ENCODE assay signal across 10 mouse cellular contexts in the genomic region with DNA sequence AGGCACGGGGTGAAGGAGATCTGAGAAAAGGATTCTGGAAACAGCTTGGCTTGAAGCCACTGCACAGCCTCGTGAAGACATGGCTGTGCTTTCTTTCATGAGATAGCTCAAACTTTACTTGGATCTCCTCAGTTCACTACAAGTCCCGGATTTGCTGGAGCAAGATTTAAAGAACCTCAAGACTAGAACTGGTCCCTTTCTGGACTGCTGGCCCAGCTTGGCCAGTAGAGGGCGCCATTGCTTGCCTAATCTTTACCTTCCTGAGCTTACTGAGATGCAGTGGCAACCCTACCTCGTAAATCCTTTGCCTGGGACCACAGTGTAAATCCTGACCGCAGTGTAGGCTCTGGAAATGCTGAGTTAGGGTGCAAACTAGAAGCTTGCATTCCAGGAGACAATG. TPM values are rescaled to one million over a fixed set of nuclear protein-coding genes. Genes with fewer than 3 reads are reported as not detected.
DNase-seq lines count a peak whose midpoint lies in the region; ATAC-seq lines count a peak whose summit lies in the region.
"Had no signal": no experiment of that assay in that cellular context is flagged by ENCODE, and none has a peak within 500 bp of the region (broad histone marks: within the 10 kb centered on the region; RNA-seq: fewer than 3 reads in every experiment).

No protein-coding gene starts in this region.

- H3K4me3 ChIP-seq in hindbrain, embryonic 11.5 days (ENCODE audit: low read depth, low read length): no peak overlapping the region
- H3K4me3 ChIP-seq in hindbrain, embryonic 12.5 days: no peak overlapping the region
- H3K4me3 ChIP-seq in midbrain, embryonic 14.5 days (replicated peaks; ENCODE audit: low read depth, low read length): no peak overlapping the region
- H3K4me3 ChIP-seq: embryonic facial prominence, embryonic 13.5 days; neural tube, embryonic 12.5 days had no signal

- H3K36me3 ChIP-seq in hindbrain, embryonic 11.5 days (ENCODE audit: control insufficient read depth, insufficient read depth, low read length): no peaks in the 10 kb centered on the region
- no peaks in the 10 kb centered on the region for H3K36me3 ChIP-seq in hindbrain, embryonic 12.5 days
- no peaks in the 10 kb centered on the region for H3K36me3 ChIP-seq in midbrain, embryonic 14.5 days (ENCODE audit: control insufficient read depth, insufficient read depth, low read length)
- H3K36me3 ChIP-seq in splenic B cell, adult 2 months (ENCODE audit: control insufficient read depth, insufficient read depth, low read length, poor library complexity, severe bottlenecking): no peaks in the 10 kb centered on the region
- H3K36me3 ChIP-seq: embryonic facial prominence, embryonic 13.5 days; neural tube, embryonic 12.5 days had no signal

- no peak for ATAC-seq in hindbrain, embryonic 11.5 days (ENCODE audit: low FRiP score)
- no peak for ATAC-seq in hindbrain, embryonic 12.5 days (ENCODE audit: low FRiP score)
- ATAC-seq in hematopoietic stem cell, adult 5-6 weeks (replicated peaks in 1 of 2; ENCODE audit: insufficient read depth in 1 of 2, low FRiP score in 2 of 2, low TSS enrichment in 1 of 2, low read depth in 1 of 2, poor library complexity in 2 of 2, severe bottlenecking in 2 of 2): peak; percentile 25 to 58; a peak in 1 of 4 replicates
- no peak for ATAC-seq in midbrain, embryonic 14.5 days (ENCODE audit: low FRiP score, low TSS enrichment)

- H3K9ac ChIP-seq in hindbrain, embryonic 11.5 days (ENCODE audit: low read depth, low read length): no peak overlapping the region
- H3K9ac ChIP-seq in hindbrain, embryonic 12.5 days: no peak overlapping the region
- no peak overlapping the region for H3K9ac ChIP-seq in midbrain, embryonic 14.5 days (replicated peaks; ENCODE audit: low read length)
- H3K9ac ChIP-seq: embryonic facial prominence, embryonic 13.5 days; neural tube, embryonic 12.5 days had no signal

- 31% methylated on average over 6 of the region's 6 CpGs for WGBS in hindbrain, embryonic 11.5 days
- 33% methylated on average over 6 of the region's 6 CpGs for WGBS in hindbrain, embryonic 12.5 days
- 28% methylated on average over 6 of the region's 6 CpGs for WGBS in midbrain, embryonic 14.5 days

- H3K9me3 ChIP-seq in hindbrain, embryonic 11.5 days (ENCODE audit: control insufficient read depth, low read length): no peaks in the 10 kb centered on the region
- no peaks in the 10 kb centered on the region for H3K9me3 ChIP-seq in hindbrain, embryonic 12.5 days (replicated peaks)
- H3K9me3 ChIP-seq in midbrain, embryonic 14.5 days (ENCODE audit: control insufficient read depth, low read length): no peaks in the 10 kb centered on the region
- H3K9me3 ChIP-seq: embryonic facial prominence, embryonic 13.5 days; neural tube, embryonic 12.5 days had no signal

- H3K27ac ChIP-seq in hindbrain, embryonic 11.5 days (ENCODE audit: low read depth, low read length): no peak overlapping the region
- no peak overlapping the region for H3K27ac ChIP-seq in hindbrain, embryonic 12.5 days
- no peak overlapping the region for H3K27ac ChIP-seq in midbrain, embryonic 14.5 days (replicated peaks; ENCODE audit: low read depth, low read length)
- H3K27ac ChIP-seq: embryonic facial prominence, embryonic 13.5 days; neural tube, embryonic 12.5 days had no signal

- no peaks in the 10 kb centered on the region for H3K27me3 ChIP-seq in hindbrain, embryonic 11.5 days (ENCODE audit: control insufficient read depth, insufficient read depth, low read length)
- H3K27me3 ChIP-seq in hindbrain, embryonic 12.5 days: no peaks in the 10 kb centered on the region
- H3K27me3 ChIP-seq in midbrain, embryonic 14.5 days (ENCODE audit: control insufficient read depth, insufficient read depth, low read length): no peaks in the 10 kb centered on the region
- H3K27me3 ChIP-seq in splenic B cell, adult 2 months (ENCODE audit: control insufficient read depth, insufficient read depth, low read length, poor library complexity, severe bottlenecking): no peaks in the 10 kb centered on the region
- H3K27me3 ChIP-seq: embryonic facial prominence, embryonic 13.5 days; neural tube, embryonic 12.5 days had no signal

- no peak overlapping the region for H3K4me2 ChIP-seq in hindbrain, embryonic 11.5 days (replicated peaks; ENCODE audit: low read depth, low read length)
- H3K4me2 ChIP-seq in hindbrain, embryonic 12.5 days (replicated peaks): no peak overlapping the region
- no peak overlapping the region for H3K4me2 ChIP-seq in midbrain, embryonic 14.5 days (ENCODE audit: low read length)
- H3K4me2 ChIP-seq: embryonic facial prominence, embryonic 13.5 days; neural tube, embryonic 12.5 days had no signal

- H3K4me1 ChIP-seq in hindbrain, embryonic 11.5 days (replicated peaks; ENCODE audit: control insufficient read depth, insufficient read depth, low read length): no peaks in the 10 kb centered on the region
- no peaks in the 10 kb centered on the region for H3K4me1 ChIP-seq in hindbrain, embryonic 12.5 days
- no peaks in the 10 kb centered on the region for H3K4me1 ChIP-seq in midbrain, embryonic 14.5 days (ENCODE audit: control insufficient read depth, insufficient read depth, low read length)
- H3K4me1 ChIP-seq: embryonic facial prominence, embryonic 13.5 days; neural tube, embryonic 12.5 days had no signal

- DNase-seq in hindbrain, embryonic 11.5 days (ENCODE audit: low spot score): peak; percentile 82
- peak; percentile 29 for DNase-seq in adrenal gland, adult 8-10 months
- peak; percentile 51 for DNase-seq in embryo, embryonic 11.5 days (ENCODE audit: low read depth, low spot score)
- DNase-seq in left cerebral cortex, adult 18-20 months (ENCODE audit: low spot score in 2 of 2): peak; percentile 64 to 73
- peak; percentile 78 for DNase-seq in midbrain, embryonic 14.5 days
- peak; percentile 76 for DNase-seq in splenic B cell, adult 2 months (ENCODE audit: low read depth, low spot score)

RNA-seq across cellular contexts. Expression of a gene that starts 6.7 kb away (rescaled TPM):
- polyA plus RNA-seq in hindbrain, embryonic 11.5 days (2014; fragmentation: Nextera tagmentation; extraction: Ambion mirVana): 0.03 TPM in 1 of 2 replicates, not detected in the other
- 0.03 TPM in 1 of 2 replicates, not detected in the other for polyA plus RNA-seq in hindbrain, embryonic 12.5 days (2016; fragmentation: Nextera tagmentation; extraction: Ambion mirVana)
- under 1 TPM in 2 of 4 experiments, not detected in 2; 0.05 to 0.06 TPM for total RNA-seq in adrenal gland, adult 8-10 months (2022)
- total RNA-seq in hematopoietic stem cell, adult 5-6 weeks (2017): not detected in 2 replicates
- not detected for total RNA-seq in left cerebral cortex, adult 18-20 months (2021)
- not detected in 2 replicates for polyA plus RNA-seq in midbrain, embryonic 14.5 days (2014; fragmentation: Nextera tagmentation; extraction: Ambion mirVana)

RNA-seq across cellular contexts. Expression of a gene that starts 15.0 kb away (rescaled TPM):
- polyA plus RNA-seq in hindbrain, embryonic 11.5 days (2014; fragmentation: Nextera tagmentation; extraction: Ambion mirVana): 0.11 TPM in 1 of 2 replicates, not detected in the other
- polyA plus RNA-seq in hindbrain, embryonic 12.5 days (2016; fragmentation: Nextera tagmentation; extraction: Ambion mirVana): not detected in 2 replicates
- under 1 TPM in 1 of 4 experiments, not detected in 3; 0.49 TPM for total RNA-seq in adrenal gland, adult 8-10 months (2022)
- total RNA-seq in hematopoietic stem cell, adult 5-6 weeks (2017): not detected in 2 replicates
- not detected for total RNA-seq in left cerebral cortex, adult 18-20 months (2021)
- not detected in 2 replicates for polyA plus RNA-seq in midbrain, embryonic 14.5 days (2014; fragmentation: Nextera tagmentation; extraction: Ambion mirVana)
- polyA plus RNA-seq: embryonic facial prominence, embryonic 13.5 days; neural tube, embryonic 12.5 days had no signal

RNA-seq across cellular contexts. Expression of a gene that starts 23.4 kb away (rescaled TPM):
- polyA plus RNA-seq in hindbrain, embryonic 11.5 days (2014; fragmentation: Nextera tagmentation; extraction: Ambion mirVana): not detected in 2 replicates
- 0.52 TPM in 2 replicates for polyA plus RNA-seq in hindbrain, embryonic 12.5 days (2016; fragmentation: Nextera tagmentation; extraction: Ambion mirVana)
- total RNA-seq in adrenal gland, adult 8-10 months (2022): 1 to 10 TPM in 2 of 4 experiments, under 1 TPM in 2; 0.77 to 1.7 (median 1.1) TPM
- not detected in 2 replicates for total RNA-seq in hematopoietic stem cell, adult 5-6 weeks (2017)
- 1 to 10 TPM; 4.3 to 4.7 TPM for total RNA-seq in left cerebral cortex, adult 18-20 months (2021)
- polyA plus RNA-seq in midbrain, embryonic 14.5 days (2014; fragmentation: Nextera tagmentation; extraction: Ambion mirVana): 0.29 TPM in 1 of 2 replicates, not detected in the other

Comparison
In these comparisons a context has a peak if more than half of its experiments do, and no peak if none do; other contexts are left out.
1. ATAC-seq: peak in hematopoietic stem cell, adult 5-6 weeks (2 of 2); none in hindbrain, embryonic 11.5 days (single experiment), hindbrain, embryonic 12.5 days (single experiment) and midbrain, embryonic 14.5 days (single experiment).
2. DNase-seq: peak in every context shown above with its lines; median percentile 82 in hindbrain, embryonic 11.5 days; 78 in midbrain, embryonic 14.5 days; 76 in splenic B cell, adult 2 months; 68 in left cerebral cortex, adult 18-20 months; 51 in embryo, embryonic 11.5 days; 29 in adrenal gland, adult 8-10 months.